Mouse (Mus musculus): Measurements from ENCODE around the gene Tmem108. TPM values are rescaled to one million over a fixed set of nuclear protein-coding genes. Genes with fewer than 3 reads are reported as not detected.

Tmem108 gene
- polyA plus RNA-seq, 1 experiment from 2014 or later = 38.0 TPM

GRCm38 (mm10) chr9:103624649-103625048 lies 137.0 kb downstream of the Tmem108 start:
- 64% methylated on average over 1 of the region's 1 CpGs for WGBS
- H3K4me3 ChIP-seq (ENCODE audit: low read depth, low read length) = no peak overlapping the region
- H3K9ac ChIP-seq (replicated peaks; ENCODE audit: low read depth, low read length) = no peak overlapping the region
- H3K9me3 ChIP-seq (ENCODE audit: control insufficient read depth, low read length) = no peaks in the 10 kb centered on the region
- H3K4me1 ChIP-seq (ENCODE audit: control insufficient read depth, insufficient read depth, low read length) = peaks cover 14% of the 10 kb centered on the region
- H3K36me3 ChIP-seq (ENCODE audit: control insufficient read depth, insufficient read depth, low read length) = no peaks in the 10 kb centered on the region
- no peak overlapping the region for H3K4me2 ChIP-seq (ENCODE audit: low read depth, low read length)
- no peak overlapping the region for H3K27ac ChIP-seq (ENCODE audit: low read depth, low read length)
- H3K27me3 ChIP-seq (ENCODE audit: control insufficient read depth, insufficient read depth, low read length) = no peaks in the 10 kb centered on the region
- peak; percentile 75; the same call in 1 of the 2 replicates for ATAC-seq (ENCODE audit: low read depth)

- Histone ChIP-seq H3K4me3 (ENCODE audit: low read depth, low read length) (no peak overlapping the region), H3K27me3 (ENCODE audit: control insufficient read depth, insufficient read depth, low read length) (no peaks in the 10 kb centered on the region), H3K9me3 (ENCODE audit: control insufficient read depth, low read length) (no peaks in the 10 kb centered on the region), H3K4me2 (ENCODE audit: low read depth, low read length) (no peak overlapping the region), H3K36me3 (ENCODE audit: control insufficient read depth, insufficient read depth, low read length) (no peaks in the 10 kb centered on the region), H3K9ac (replicated peaks; ENCODE audit: low read depth, low read length) (no peak overlapping the region), H3K27ac (ENCODE audit: low read depth, low read length) (no peak overlapping the region), H3K4me1 (ENCODE audit: control insufficient read depth, insufficient read depth, low read length) (peaks cover 5% of the 10 kb centered on the region)
- ATAC-seq (ENCODE audit: low read depth) = no peak
- 71% methylated on average over 19 of the region's 19 CpGs for WGBS
Observed at GRCm38 (mm10) chr9:103623560-103624316, 137.9 kb downstream of the Tmem108 start.

GRCm38 (mm10) chr9:103622988-103623387 lies 138.6 kb downstream of the Tmem108 start:
- H3K27me3 ChIP-seq (ENCODE audit: control insufficient read depth, insufficient read depth, low read length) = no peaks in the 10 kb centered on the region
- no peak overlapping the region for H3K9ac ChIP-seq (replicated peaks; ENCODE audit: low read depth, low read length)
- H3K36me3 ChIP-seq (ENCODE audit: control insufficient read depth, insufficient read depth, low read length) = no peaks in the 10 kb centered on the region
- no peaks in the 10 kb centered on the region for H3K9me3 ChIP-seq (ENCODE audit: control insufficient read depth, low read length)
- H3K4me2 ChIP-seq (ENCODE audit: low read depth, low read length) = no peak overlapping the region
- no peaks in the 10 kb centered on the region for H3K4me1 ChIP-seq (ENCODE audit: control insufficient read depth, insufficient read depth, low read length)
- 92% methylated on average over 5 of the region's 5 CpGs for WGBS
- no peak overlapping the region for H3K27ac ChIP-seq (ENCODE audit: low read depth, low read length)
- no peak overlapping the region for H3K4me3 ChIP-seq (ENCODE audit: low read depth, low read length)
- no peak for ATAC-seq (ENCODE audit: low read depth)

- no peak overlapping the region for H3K9ac ChIP-seq (replicated peaks; ENCODE audit: low read depth, low read length)
- H3K4me3 ChIP-seq (ENCODE audit: low read depth, low read length) = no peak overlapping the region
- ATAC-seq (ENCODE audit: low read depth) = no peak
- H3K9me3 ChIP-seq (ENCODE audit: control insufficient read depth, low read length) = no peaks in the 10 kb centered on the region
- H3K4me1 ChIP-seq (ENCODE audit: control insufficient read depth, insufficient read depth, low read length) = no peaks in the 10 kb centered on the region
- no peak overlapping the region for H3K4me2 ChIP-seq (ENCODE audit: low read depth, low read length)
- 92% methylated on average over 2 of the region's 2 CpGs for WGBS
- H3K36me3 ChIP-seq (ENCODE audit: control insufficient read depth, insufficient read depth, low read length) = no peaks in the 10 kb centered on the region
- H3K27ac ChIP-seq (ENCODE audit: low read depth, low read length) = no peak overlapping the region
- H3K27me3 ChIP-seq (ENCODE audit: control insufficient read depth, insufficient read depth, low read length) = no peaks in the 10 kb centered on the region
Observed at GRCm38 (mm10) chr9:103621870-103622269, 139.8 kb downstream of the Tmem108 start.

GRCm38 (mm10) chr9:103620517-103621212 lies 141.0 kb downstream of the Tmem108 start:
- 93% methylated on average over 8 of the region's 8 CpGs for WGBS

GRCm38 (mm10) chr9:103614260-103614659 lies 147.4 kb downstream of the Tmem108 start:
- Histone ChIP-seq H3K27me3 (ENCODE audit: control insufficient read depth, insufficient read depth, low read length) (no peaks in the 10 kb centered on the region), H3K36me3 (ENCODE audit: control insufficient read depth, insufficient read depth, low read length) (no peaks in the 10 kb centered on the region), H3K4me1 (ENCODE audit: control insufficient read depth, insufficient read depth, low read length) (no peaks in the 10 kb centered on the region), H3K4me3 (ENCODE audit: low read depth, low read length) (no peak overlapping the region), H3K4me2 (ENCODE audit: low read depth, low read length) (no peak overlapping the region), H3K9ac (replicated peaks; ENCODE audit: low read depth, low read length) (no peak overlapping the region), H3K9me3 (ENCODE audit: control insufficient read depth, low read length) (0 out of 2 replicates have a peak, but pooled peaks cover 4% of the 10 kb centered on the region), H3K27ac (ENCODE audit: low read depth, low read length) (no peak overlapping the region)
- ATAC-seq (ENCODE audit: low read depth) = no peak
- 93% methylated on average over 4 of the region's 4 CpGs for WGBS

More at GRCm38 (mm10) chr9:103620517-103621212, 141.0 kb downstream of the Tmem108 start:
- ATAC-seq (ENCODE audit: low read depth) = no peak
- Histone ChIP-seq H3K9me3 (ENCODE audit: control insufficient read depth, low read length) (0 out of 2 replicates have a peak, but pooled peaks cover 4% of the 10 kb centered on the region), H3K4me2 (ENCODE audit: low read depth, low read length) (no peak overlapping the region), H3K27ac (ENCODE audit: low read depth, low read length) (no peak overlapping the region), H3K36me3 (ENCODE audit: control insufficient read depth, insufficient read depth, low read length) (no peaks in the 10 kb centered on the region), H3K4me3 (ENCODE audit: low read depth, low read length) (no peak overlapping the region), H3K27me3 (ENCODE audit: control insufficient read depth, insufficient read depth, low read length) (no peaks in the 10 kb centered on the region), H3K9ac (replicated peaks; ENCODE audit: low read depth, low read length) (no peak overlapping the region), H3K4me1 (ENCODE audit: control insufficient read depth, insufficient read depth, low read length) (no peaks in the 10 kb centered on the region)

- Histone ChIP-seq H3K9me3 (ENCODE audit: control insufficient read depth, low read length) (no peaks in the 10 kb centered on the region), H3K4me2 (ENCODE audit: low read depth, low read length) (no peak overlapping the region), H3K27me3 (ENCODE audit: control insufficient read depth, insufficient read depth, low read length) (no peaks in the 10 kb centered on the region), H3K4me1 (ENCODE audit: control insufficient read depth, insufficient read depth, low read length) (no peaks in the 10 kb centered on the region), H3K9ac (replicated peaks; ENCODE audit: low read depth, low read length) (no peak overlapping the region), H3K36me3 (ENCODE audit: control insufficient read depth, insufficient read depth, low read length) (no peaks in the 10 kb centered on the region), H3K4me3 (ENCODE audit: low read depth, low read length) (no peak overlapping the region), H3K27ac (ENCODE audit: low read depth, low read length) (no peak overlapping the region)
- 77% methylated on average over 13 of the region's 13 CpGs for WGBS
- no peak for ATAC-seq (ENCODE audit: low read depth)
Observed at GRCm38 (mm10) chr9:103608161-103609058, 153.2 kb downstream of the Tmem108 start.

- Histone ChIP-seq H3K9me3 (ENCODE audit: control insufficient read depth, low read length) (no peaks in the 10 kb centered on the region), H3K27ac (ENCODE audit: low read depth, low read length) (no peak overlapping the region), H3K27me3 (ENCODE audit: control insufficient read depth, insufficient read depth, low read length) (no peaks in the 10 kb centered on the region), H3K9ac (replicated peaks; ENCODE audit: low read depth, low read length) (no peak overlapping the region), H3K4me1 (ENCODE audit: control insufficient read depth, insufficient read depth, low read length) (no peaks in the 10 kb centered on the region), H3K4me2 (ENCODE audit: low read depth, low read length) (no peak overlapping the region), H3K36me3 (ENCODE audit: control insufficient read depth, insufficient read depth, low read length) (no peaks in the 10 kb centered on the region), H3K4me3 (ENCODE audit: low read depth, low read length) (no peak overlapping the region)
- ATAC-seq (ENCODE audit: low read depth) = no peak
- 84% methylated on average over 1 of the region's 1 CpGs for whole genome bisulfite sequencing
Observed at GRCm38 (mm10) chr9:103606056-103606455, 155.6 kb downstream of the Tmem108 start.
